Mouse (Mus musculus): ENCODE data around the gene Gm21117. TPM values are rescaled to one million over a fixed set of nuclear protein-coding genes. Genes with fewer than 3 reads are reported as not detected.
"Not testable (repeated sequence)": the region's sequence is repeated elsewhere in the genome, so short reads cannot be mapped to it uniquely, and the experiment has no call there.

The Gm21117 gene
- polyA plus RNA-seq (2015; fragmentation: Nextera tagmentation; extraction: Ambion mirVana): not detected in 2 replicates

DNA sequence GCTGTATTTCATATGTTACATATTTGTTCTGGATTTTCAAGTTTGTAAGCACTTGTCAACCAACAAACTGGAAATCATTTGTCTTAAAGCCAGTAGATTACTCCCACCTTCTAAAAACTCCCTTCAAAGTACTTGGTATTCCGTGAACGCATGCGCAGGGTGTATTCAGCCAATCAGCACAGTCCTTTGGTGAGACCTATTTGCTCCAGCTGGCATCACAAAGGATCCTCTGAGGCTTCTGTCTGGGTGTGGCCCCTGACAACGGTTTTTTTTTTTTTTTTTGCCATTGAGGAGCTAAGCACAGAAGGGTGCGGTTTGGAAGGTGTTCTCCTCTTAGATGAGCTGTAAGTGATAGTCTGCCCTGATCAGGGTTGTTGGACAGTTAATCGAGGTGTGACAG lies at the start of gene Gm21117:
Gm21117 (plus strand) TSS at position 301 of the 400 bp plus-strand sequence.
- not testable (repeated sequence) for H3K9ac ChIP-seq; ATAC-seq; H3K4me2 ChIP-seq (replicated peaks); H3K36me3 ChIP-seq; H3K4me3 ChIP-seq (replicated peaks); H3K27ac ChIP-seq; H3K27me3 ChIP-seq (replicated peaks); H3K9me3 ChIP-seq; H3K4me1 ChIP-seq (replicated peaks)
- no CpG with 5 or more reads among the region's 6 CpGs for WGBS

Data from intestine, embryonic 15.5 days (tissue).